Mouse (Mus musculus) hindbrain, embryonic 11.5 days (tissue): Measurements from ENCODE around the gene Kcnd2. TPM values are rescaled to one million over a fixed set of nuclear protein-coding genes. Genes with fewer than 3 reads are reported as not detected.

ENCODE experiments used
- ATAC-seq: fragments of 200-750 bp; cut with Nextera tagmentation; 2 replicates; pipeline ENCODE4 v1.8.0; 2017; ENCODE audit warnings: mild to moderate bottlenecking, moderate TSS enrichment, moderate library complexity; ENCODE audit not compliant: low FRiP score
- DNase-seq: peaks from one replicate; pipeline ENCODE4 v3.0.0-alpha.2; 2015; ENCODE audit warnings: low spot score
- H3K27ac ChIP-seq: fragments of 300-500 bp; sonication (generic); 2 replicates; pipeline ENCODE4 v1.5.1; 2014; ENCODE audit warnings: mild to moderate bottlenecking, low read depth, low read length
- H3K27me3 ChIP-seq: fragments of 300-500 bp; sonication (generic); 2 replicates; pipeline ENCODE4 v1.6.1; 2014; ENCODE audit warnings: mild to moderate bottlenecking, low read length, moderate library complexity, mixed read lengths; ENCODE audit not compliant: control insufficient read depth, insufficient read depth
- H3K36me3 ChIP-seq: fragments of 300-500 bp; sonication (generic); 2 replicates; pipeline ENCODE4 v1.6.1; 2014; ENCODE audit warnings: mild to moderate bottlenecking, low read length, moderate library complexity, mixed read lengths; ENCODE audit not compliant: control insufficient read depth, insufficient read depth
- H3K4me1 ChIP-seq: fragments of 300-500 bp; sonication (generic); replicated peaks from 2 replicates; pipeline ENCODE4 v1.6.1; 2014; ENCODE audit warnings: low read length, mixed read lengths; ENCODE audit not compliant: control insufficient read depth, insufficient read depth
- H3K4me2 ChIP-seq: fragments of 300-500 bp; sonication (generic); replicated peaks from 2 replicates; pipeline ENCODE4 v1.6.1; 2014; ENCODE audit warnings: mild to moderate bottlenecking, low read depth, low read length
- H3K4me3 ChIP-seq: fragments of 300-500 bp; sonication (generic); 2 replicates; pipeline ENCODE4 v1.5.1; 2014; ENCODE audit warnings: low read depth, low read length
- H3K9ac ChIP-seq: fragments of 300-500 bp; sonication (generic); 2 replicates; pipeline ENCODE4 v1.6.1; 2014; ENCODE audit warnings: low read depth, low read length
- H3K9me3 ChIP-seq: fragments of 300-500 bp; sonication (generic); 2 replicates; pipeline ENCODE4 v1.6.1; 2016; ENCODE audit warnings: low read length; ENCODE audit not compliant: control insufficient read depth
- WGBS: fragments of 180-500 bp; shearing (Covaris S2); extraction: QIAGEN DNeasy Blood & Tissue Kit; methylation state at CpG from one replicate; pipeline ENCODE4 v1.1.7; 2014; 5-methylcytosine and 5-hydroxymethylcytosine counted together
- polyA plus RNA-seq: library from polyadenylated mRNA; unstranded; fragments of >200 nt; fragmentation: Nextera tagmentation; extraction: Ambion mirVana; gene quantifications from 2 replicates; pipeline ENCODE4 v1.2.1, GENCODE M21; 2014

The Kcnd2 gene
- polyA plus RNA-seq, 1 experiment from 2014 or later = 2.1 TPM

GRCm38 (mm10) chr6:21488536-21488935, 273.2 kb downstream of the Kcnd2 start:
- no peaks in the 10 kb centered on the region for H3K27me3 ChIP-seq
- H3K36me3 ChIP-seq = no peaks in the 10 kb centered on the region
- H3K4me1 ChIP-seq = no peaks in the 10 kb centered on the region
- no peak overlapping the region for H3K4me2 ChIP-seq
- H3K4me3 ChIP-seq = no peak overlapping the region
- WGBS = 85% methylated on average over 2 of the region's 2 CpGs
- H3K9me3 ChIP-seq = no peaks in the 10 kb centered on the region
- no peak overlapping the region for H3K27ac ChIP-seq
- DNase-seq (no peak), ATAC-seq (no peak)
- no peak overlapping the region for H3K9ac ChIP-seq

DNA sequence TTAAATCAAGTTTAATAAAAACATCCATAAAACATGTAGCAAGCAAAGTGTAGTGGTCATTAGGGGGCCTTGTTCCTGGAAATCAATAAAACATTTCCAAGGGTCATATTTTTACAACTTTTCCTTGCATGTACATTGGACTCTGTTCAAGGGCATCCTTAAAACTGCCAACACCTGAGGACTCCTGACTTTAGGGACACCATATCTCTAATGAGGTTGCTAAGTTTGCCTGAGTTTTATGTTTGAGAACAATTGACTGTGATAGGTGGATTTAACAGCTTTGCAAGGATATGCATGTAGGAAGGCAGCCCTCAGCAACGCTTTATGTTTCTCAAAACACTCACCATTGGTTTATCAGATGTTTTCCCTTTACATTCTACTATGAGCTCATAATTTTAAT, 287.6 kb downstream of the Kcnd2 start:
- no peak overlapping the region for H3K4me2 ChIP-seq
- ATAC-seq (no peak), DNase-seq (no peak)
- WGBS = 72% methylated on average over 1 of the region's 1 CpGs
- H3K27ac ChIP-seq = no peak overlapping the region
- no peak overlapping the region for H3K4me3 ChIP-seq
- no peaks in the 10 kb centered on the region for H3K9me3 ChIP-seq
- no peaks in the 10 kb centered on the region for H3K4me1 ChIP-seq
- H3K27me3 ChIP-seq = no peaks in the 10 kb centered on the region
- H3K9ac ChIP-seq = no peak overlapping the region
- no peaks in the 10 kb centered on the region for H3K36me3 ChIP-seq

GRCm38 (mm10) chr6:21510621-21511239, 295.4 kb downstream of the Kcnd2 start:
- Histone ChIP-seq H3K4me3 (no peak overlapping the region), H3K36me3 (no peaks in the 10 kb centered on the region), H3K9me3 (no peaks in the 10 kb centered on the region), H3K4me1 (no peaks in the 10 kb centered on the region), H3K27me3 (no peaks in the 10 kb centered on the region), H3K9ac (no peak overlapping the region), H3K4me2 (no peak overlapping the region), H3K27ac (no peak overlapping the region)
- no peak for ATAC-seq
- no peak for DNase-seq
- WGBS = 95% methylated on average over 3 of the region's 3 CpGs

DNA sequence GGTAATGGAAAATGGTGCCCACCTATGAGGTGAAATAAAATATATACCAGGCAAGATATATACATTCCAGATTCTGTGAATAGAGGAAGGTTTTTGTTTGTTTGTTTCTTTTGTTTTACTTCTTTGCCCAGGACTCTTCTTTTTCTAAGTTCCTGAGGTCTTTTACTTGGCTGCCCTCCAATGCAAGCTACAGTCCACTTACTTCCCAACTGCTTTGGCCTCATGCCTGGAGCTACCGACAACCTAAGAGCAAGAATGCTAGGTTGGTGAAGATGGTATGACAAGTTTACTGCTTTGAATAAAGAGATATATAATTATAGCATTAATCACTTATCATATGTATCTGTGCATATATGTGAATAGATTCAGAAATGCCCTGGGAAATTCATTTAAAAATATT, 305.0 kb downstream of the Kcnd2 start:
- H3K9me3 ChIP-seq = no peaks in the 10 kb centered on the region
- WGBS = 96% methylated on average over 1 of the region's 1 CpGs
- no peak overlapping the region for H3K4me2 ChIP-seq
- ATAC-seq (no peak), DNase-seq (no peak)
- H3K27me3 ChIP-seq = no peaks in the 10 kb centered on the region
- no peaks in the 10 kb centered on the region for H3K36me3 ChIP-seq
- no peak overlapping the region for H3K4me3 ChIP-seq
- no peaks in the 10 kb centered on the region for H3K4me1 ChIP-seq
- no peak overlapping the region for H3K9ac ChIP-seq
- H3K27ac ChIP-seq = no peak overlapping the region

GRCm38 (mm10) chr6:21527489-21528074, 312.3 kb downstream of the Kcnd2 start:
- WGBS = 75% methylated on average over 1 of the region's 1 CpGs
- no peak for ATAC-seq

DNA sequence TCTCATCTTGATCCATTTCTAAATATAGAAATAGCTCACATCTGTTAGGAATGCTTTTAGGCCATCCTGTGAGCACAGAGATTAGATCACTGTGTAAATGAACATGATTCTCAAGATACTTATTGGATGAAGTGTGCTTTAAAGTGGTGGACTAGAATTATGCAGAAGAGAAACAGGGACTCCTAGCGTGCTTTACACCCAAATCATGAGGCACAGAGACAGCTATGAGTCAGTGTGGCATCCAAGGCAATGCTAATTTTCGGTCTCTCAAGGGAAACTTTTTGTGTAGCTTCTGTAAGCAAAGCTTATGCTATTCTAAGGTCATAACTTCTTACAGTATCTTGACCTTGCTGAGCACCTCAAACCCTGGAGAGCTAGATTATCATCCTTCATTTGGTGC, 318.7 kb downstream of the Kcnd2 start:
- Histone ChIP-seq H3K27me3 (no peaks in the 10 kb centered on the region), H3K9me3 (no peaks in the 10 kb centered on the region), H3K4me3 (no peak overlapping the region), H3K4me2 (no peak overlapping the region), H3K4me1 (no peaks in the 10 kb centered on the region), H3K9ac (no peak overlapping the region), H3K27ac (no peak overlapping the region), H3K36me3 (no peaks in the 10 kb centered on the region)
- DNase-seq (no peak), ATAC-seq (no peak)
- 73% methylated on average over 2 of the region's 2 CpGs for WGBS

More at GRCm38 (mm10) chr6:21527489-21528074, 312.3 kb downstream of the Kcnd2 start:
- Histone ChIP-seq H3K4me1 (no peaks in the 10 kb centered on the region), H3K27me3 (no peaks in the 10 kb centered on the region), H3K9ac (no peak overlapping the region), H3K4me3 (no peak overlapping the region), H3K36me3 (no peaks in the 10 kb centered on the region), H3K4me2 (no peak overlapping the region), H3K27ac (no peak overlapping the region), H3K9me3 (no peaks in the 10 kb centered on the region)
- no peak for DNase-seq

DNA sequence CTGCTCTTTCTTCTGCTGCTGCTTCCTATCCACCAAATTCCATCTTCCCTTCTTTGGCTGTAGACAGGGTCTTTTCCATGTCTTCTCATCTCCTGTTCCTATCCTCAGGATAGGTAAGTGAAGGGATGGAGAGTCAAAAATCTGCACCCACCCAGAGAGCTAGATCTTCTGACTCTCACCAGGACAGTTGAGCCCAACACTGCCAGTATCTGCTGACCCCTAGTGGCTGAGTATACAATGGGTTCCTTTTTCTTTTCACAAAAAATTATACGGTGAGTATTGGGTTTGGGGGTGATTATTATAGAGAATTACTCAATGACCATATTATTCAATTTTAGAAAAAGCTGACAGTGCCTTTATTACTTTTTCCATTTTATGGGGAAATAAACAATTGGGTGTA, 319.5 kb downstream of the Kcnd2 start:
- peak; percentile 44 for DNase-seq
- Histone ChIP-seq H3K9ac (no peak overlapping the region), H3K36me3 (no peaks in the 10 kb centered on the region), H3K4me1 (no peaks in the 10 kb centered on the region), H3K4me2 (no peak overlapping the region), H3K4me3 (no peak overlapping the region), H3K27me3 (no peaks in the 10 kb centered on the region), H3K9me3 (no peaks in the 10 kb centered on the region), H3K27ac (no peak overlapping the region)
- ATAC-seq = peak; percentile 27; the same call in 1 of the 2 replicates
- 48% methylated on average over 1 of the region's 1 CpGs for WGBS

DNA sequence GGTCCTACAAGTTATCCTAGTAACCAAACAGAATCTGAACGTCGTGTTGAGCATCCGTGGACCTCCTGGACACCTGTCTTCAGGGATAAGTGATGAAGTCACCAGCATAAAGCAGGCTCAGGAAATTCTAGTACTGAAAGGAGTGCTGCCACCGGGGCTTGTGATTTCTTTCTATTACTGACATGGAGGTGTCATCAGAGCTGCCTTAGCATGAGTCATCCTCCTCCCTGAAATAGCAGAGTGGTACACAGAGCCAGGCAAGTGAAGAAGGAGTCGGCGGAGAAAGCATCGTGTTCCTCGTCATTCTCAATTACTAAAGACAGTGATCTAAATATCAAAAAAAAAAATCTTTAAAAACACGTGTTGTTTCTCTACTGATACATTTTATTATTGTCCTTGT, 336.2 kb downstream of the Kcnd2 start:
- DNase-seq = no peak

GRCm38 (mm10) chr6:21570964-21571363, 355.7 kb downstream of the Kcnd2 start:
- H3K27ac ChIP-seq = no peak overlapping the region
- DNase-seq = no peak
- WGBS = 69% methylated on average over 6 of the region's 6 CpGs
- ATAC-seq = no peak
- H3K4me2 ChIP-seq = no peak overlapping the region
- no peaks in the 10 kb centered on the region for H3K36me3 ChIP-seq
- H3K4me1 ChIP-seq = no peaks in the 10 kb centered on the region
- no peak overlapping the region for H3K4me3 ChIP-seq
- no peaks in the 10 kb centered on the region for H3K27me3 ChIP-seq
- no peak overlapping the region for H3K9ac ChIP-seq
- H3K9me3 ChIP-seq = no peaks in the 10 kb centered on the region

More for the DNA sequence above, 336.2 kb downstream of the Kcnd2 start:
- H3K9ac ChIP-seq = no peak overlapping the region
- no peaks in the 10 kb centered on the region for H3K36me3 ChIP-seq
- 86% methylated on average over 9 of the region's 9 CpGs for WGBS
- no peaks in the 10 kb centered on the region for H3K9me3 ChIP-seq
- H3K27ac ChIP-seq = no peak overlapping the region
- no peak for ATAC-seq
- H3K4me1 ChIP-seq = no peaks in the 10 kb centered on the region
- no peaks in the 10 kb centered on the region for H3K27me3 ChIP-seq
- no peak overlapping the region for H3K4me3 ChIP-seq
- no peak overlapping the region for H3K4me2 ChIP-seq
